Mouse (Mus musculus): ENCODE measurements at regions not wholly inside any gene's neighbourhood (a gene's known extent, or its start where the extent isn't known, plus 50 kb on each side); places are given as distances from the start of the nearest gene placed in this dataset.

DNA sequence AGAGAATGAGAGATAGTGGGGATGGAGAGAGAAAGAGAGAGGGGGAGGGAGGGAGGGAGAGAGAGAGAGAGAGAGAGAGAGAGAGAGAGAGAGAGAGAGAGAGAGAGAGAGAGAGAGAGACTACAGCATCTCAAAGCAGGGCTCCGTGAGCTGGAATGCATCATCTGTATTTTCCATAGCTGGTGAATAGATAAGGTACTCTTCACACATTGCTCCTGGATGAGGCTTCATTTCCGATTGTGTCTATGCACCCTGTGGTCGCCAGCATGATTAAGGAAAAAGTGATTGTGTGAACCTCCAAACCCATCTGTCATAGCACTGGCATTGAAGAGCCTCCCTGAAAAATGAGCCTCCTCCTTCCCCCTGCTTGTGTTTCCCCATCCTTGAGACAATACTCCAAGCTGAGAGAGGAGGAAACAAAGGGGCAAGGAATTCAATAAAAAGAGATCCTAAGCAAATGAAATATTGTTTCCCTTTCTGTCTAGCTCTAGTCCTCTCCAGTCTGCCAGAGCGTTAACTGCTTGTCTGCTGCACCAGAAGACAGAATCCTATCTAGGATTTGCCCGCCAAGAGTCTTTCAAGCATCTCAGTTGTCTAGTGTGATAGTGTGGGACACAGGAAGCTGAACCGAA is 130.4 kb upstream of the Spats2l start:
- TF ChIP-seq CTCF (IDR thresholded peaks at IDR 0.05) (no peak), EP300 (IDR thresholded peaks at IDR 0.05) (no peak)
